Mouse (Mus musculus) retina, embryonic 14.5 days (tissue): ENCODE measurements around the gene Cacng1.

Experiments
- DNase-seq: peaks from one replicate; pipeline ENCODE4 v3.0.0-alpha.2; 2015; ENCODE audit warnings: low spot score

Cacng1 gene

DNA sequence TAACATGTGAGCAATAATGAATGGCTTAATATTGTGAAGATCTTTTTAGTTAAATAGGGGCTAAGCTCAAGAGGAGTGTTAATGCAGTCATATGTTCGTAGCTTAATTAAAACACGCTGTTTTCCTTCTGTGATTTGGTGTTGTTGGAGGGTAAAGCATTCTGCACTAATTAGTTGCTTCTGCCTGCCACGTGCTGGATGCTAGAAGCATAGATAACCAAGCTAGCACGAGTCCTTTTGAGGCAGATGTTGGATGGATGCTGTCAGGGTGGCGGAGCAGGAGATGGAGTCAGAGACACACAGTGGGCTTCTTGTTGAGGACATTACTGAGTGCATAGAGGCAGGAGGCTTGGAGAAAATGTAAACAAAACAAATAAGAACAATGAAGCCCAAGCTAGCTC, 59.2 kb downstream of the Cacng1 start:
- DNase-seq, result no peak

DNA sequence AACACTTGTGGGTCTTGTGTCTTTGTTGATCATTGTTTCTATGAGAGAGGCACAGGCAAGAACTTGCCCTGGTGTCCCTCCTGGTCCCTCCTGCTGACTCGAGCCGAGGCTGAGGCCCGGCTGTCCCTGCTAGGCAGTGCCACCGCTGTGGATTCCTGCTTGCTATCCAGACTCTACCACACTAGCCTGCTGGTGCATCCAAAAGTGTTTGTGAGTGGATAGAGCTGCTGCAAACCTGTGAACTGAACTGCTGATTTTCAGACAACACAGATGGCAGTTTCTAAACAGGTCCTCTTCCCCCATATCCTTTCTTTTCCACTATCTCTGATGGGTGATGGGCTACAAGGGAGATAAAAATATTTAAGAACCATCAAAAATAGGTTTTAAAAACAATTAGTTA, 60.8 kb downstream of the Cacng1 start:
- no peak for DNase-seq
